In genomic region chr12:100949146-100949545, GRCm38 (mm10) we compare ENCODE assay signal across 19 mouse cellular contexts.
"Had no signal": no experiment of that assay in that cellular context is flagged by ENCODE, and none has a peak within 500 bp of the region (broad histone marks: within the 10 kb centered on the region; RNA-seq: fewer than 3 reads in every experiment).

No protein-coding gene starts in this region.

- H3K27ac ChIP-seq: kidney, embryonic 15.5 days; liver, embryonic 13.5 days; macrophage; midbrain, embryonic 12.5 days; midbrain, embryonic 15.5 days; neural tube, embryonic 12.5 days; neural tube, embryonic 15.5 days; stomach, postnatal 0 days had no signal

- H3K4me3 ChIP-seq: kidney, embryonic 15.5 days; liver, embryonic 13.5 days; midbrain, embryonic 12.5 days; midbrain, embryonic 15.5 days; neural tube, embryonic 12.5 days; neural tube, embryonic 15.5 days had no signal

- DNase-seq: kidney, adult 8-10 months; kidney, postnatal 10 days; kidney, postnatal 36 days; layer of hippocampus, adult 9-11 months; liver, embryonic 13.5 days; lung, embryonic 14.5 days; right cerebral cortex, adult 18-20 months; right cerebral cortex, postnatal 14 days; right cerebral cortex, postnatal 4 days; thymus, adult 2 months; thymus, postnatal 14 days; thymus, postnatal 4 days had no signal

- H3K9me3 ChIP-seq: kidney, embryonic 15.5 days; liver, embryonic 13.5 days; midbrain, embryonic 12.5 days; midbrain, embryonic 15.5 days; neural tube, embryonic 12.5 days; neural tube, embryonic 15.5 days had no signal

- H3K4me1 ChIP-seq: midbrain, embryonic 15.5 days had no signal

- H3K27me3 ChIP-seq: kidney, embryonic 15.5 days; liver, embryonic 13.5 days; midbrain, embryonic 15.5 days; neural tube, embryonic 12.5 days; neural tube, embryonic 15.5 days had no signal
